Mouse (Mus musculus) layer of hippocampus, postnatal 36 days (tissue): ENCODE results near the gene Ftl1-ps1. TPM values are rescaled to one million over a fixed set of nuclear protein-coding genes. Genes with fewer than 3 reads are reported as not detected.

Experiments
- DNase-seq, 2 experiments: peaks; one replicate each; pipeline ENCODE4 v3.0.0; 2022
- microRNA-seq, 2 experiments: library from miRNA; unstranded; fragments of <30 nt; microRNA quantifications; one replicate each; pipeline ENCODE4 v1.2.0; 2021
- total RNA-seq, 2 experiments: library from RNA; stranded (reverse); gene quantifications; 2 replicates each; pipeline ENCODE4 v1.2.3; 2021

The Ftl1-ps1 gene
- total RNA-seq, result 100 to 1,000 TPM; 149 to 151 TPM

DNA sequence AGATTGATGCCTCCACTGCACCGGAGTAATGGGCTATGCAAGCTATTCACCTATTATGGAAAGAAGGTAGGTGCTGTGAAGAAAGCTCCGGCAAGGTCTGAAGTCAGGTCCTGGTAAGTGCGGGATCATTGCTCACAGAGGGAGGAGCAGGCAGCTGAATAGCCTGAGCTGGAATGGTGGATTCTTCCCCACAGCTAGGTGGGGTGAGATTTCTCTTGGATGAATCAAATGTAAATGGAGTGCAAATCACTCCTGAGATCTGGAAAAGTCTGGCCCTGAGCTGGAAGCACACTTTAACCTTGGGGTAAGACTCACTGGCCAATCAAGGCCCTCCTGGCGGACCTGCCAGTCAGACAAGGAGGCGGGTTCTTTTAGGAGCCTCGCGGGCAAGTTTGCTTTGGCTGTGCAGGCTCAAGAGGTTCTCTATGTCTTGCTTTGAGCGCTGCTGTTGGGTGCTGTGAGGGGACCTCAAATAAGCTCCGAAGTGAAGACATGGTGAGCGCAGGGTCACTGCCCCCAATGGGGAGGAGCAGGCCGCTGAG is at the start of gene Ftl1-ps1:
Gene Ftl1-ps1 (plus strand): TSS at position 397 of the 542 bp plus-strand sequence.
- DNase-seq, result no peak

DNA sequence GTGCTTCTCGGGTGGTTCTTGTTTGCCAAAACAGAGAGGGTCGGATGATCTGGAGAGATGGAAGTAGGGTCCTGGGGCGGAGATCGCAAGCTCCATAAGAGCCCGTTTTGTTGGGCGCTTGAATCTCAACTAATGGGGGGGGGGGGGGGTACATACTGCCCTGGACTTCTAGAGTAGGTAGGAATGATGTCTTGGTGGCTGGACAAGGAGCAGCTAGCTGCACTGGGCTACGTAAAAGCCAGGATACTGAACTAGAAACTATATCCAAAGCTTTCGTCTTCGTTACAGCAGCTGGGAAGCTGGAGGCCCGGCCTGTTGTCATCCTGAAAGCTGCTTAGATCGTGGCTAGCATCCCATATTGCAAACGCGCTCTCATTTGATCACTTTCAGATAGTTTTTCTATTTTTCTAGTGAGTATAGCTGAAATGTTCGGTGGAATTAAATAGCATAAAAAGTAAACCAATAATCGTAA is 49.0 kb upstream of the Ftl1-ps1 start:
- DNase-seq, result no peak

- no peak for DNase-seq
Measured at GRCm38 (mm10) chr13:74356491-74356890, 43.0 kb upstream of the Ftl1-ps1 start.

DNA sequence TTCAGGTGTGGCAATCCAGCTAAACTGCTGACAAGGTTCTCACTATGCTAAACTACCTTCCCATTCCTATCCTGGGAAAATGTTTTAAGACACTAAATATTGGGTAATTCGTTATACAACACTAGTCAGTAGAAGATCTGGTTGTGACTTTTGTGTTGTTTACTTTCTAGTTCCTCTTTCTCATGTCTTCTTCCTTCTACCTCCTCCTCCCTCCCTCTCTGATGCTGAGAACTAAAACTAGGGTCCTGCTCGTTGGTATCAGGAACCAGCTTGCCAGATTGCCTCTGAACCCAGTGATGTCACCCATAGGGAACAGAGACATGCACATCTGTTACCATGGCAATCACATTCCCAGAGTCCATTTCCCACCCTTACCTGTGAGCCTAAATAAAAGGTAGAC is 37.3 kb upstream of the Ftl1-ps1 start:
- DNase-seq, result no peak

DNA sequence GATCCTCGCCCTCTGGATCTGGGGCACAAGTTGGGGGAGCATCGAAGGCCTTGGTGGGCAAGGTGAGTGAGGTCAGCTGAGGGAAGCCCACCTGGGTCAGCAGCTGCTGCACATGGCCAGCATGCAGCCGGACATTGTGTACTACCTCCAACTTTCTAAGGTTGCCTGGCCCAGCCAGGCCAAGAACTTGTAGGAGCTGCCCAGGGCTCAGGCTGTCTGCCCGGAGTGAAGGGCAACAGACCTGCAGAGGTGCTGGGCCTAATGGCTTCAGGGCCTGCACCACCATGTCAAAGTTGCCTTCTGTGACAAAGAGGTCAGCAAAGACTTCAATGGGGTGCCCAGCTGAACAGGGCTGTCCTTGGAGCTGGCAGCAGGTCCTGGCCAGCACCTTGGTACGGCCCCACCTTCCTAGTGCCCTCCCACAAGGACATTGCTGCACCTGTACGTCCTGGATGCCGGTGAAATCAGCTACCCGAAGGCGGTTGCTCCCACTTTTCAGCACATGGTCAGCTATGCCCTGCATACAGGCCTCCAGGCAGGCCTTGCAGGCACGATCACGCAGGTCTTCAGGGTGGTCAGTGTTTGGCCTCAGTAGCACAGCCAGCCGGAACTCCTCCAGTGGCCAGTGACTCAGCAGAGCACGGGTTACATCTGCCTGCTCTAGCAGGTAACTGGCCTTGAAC is 36.2 kb upstream of the Ftl1-ps1 start:
- DNase-seq, result no peak

- DNase-seq, result no peak
Measured at GRCm38 (mm10) chr13:74363859-74364235, 35.6 kb upstream of the Ftl1-ps1 start, which contains the start of gene Lrrc14b. Lrrc14b (minus strand) TSS chr13:74364005.

DNA sequence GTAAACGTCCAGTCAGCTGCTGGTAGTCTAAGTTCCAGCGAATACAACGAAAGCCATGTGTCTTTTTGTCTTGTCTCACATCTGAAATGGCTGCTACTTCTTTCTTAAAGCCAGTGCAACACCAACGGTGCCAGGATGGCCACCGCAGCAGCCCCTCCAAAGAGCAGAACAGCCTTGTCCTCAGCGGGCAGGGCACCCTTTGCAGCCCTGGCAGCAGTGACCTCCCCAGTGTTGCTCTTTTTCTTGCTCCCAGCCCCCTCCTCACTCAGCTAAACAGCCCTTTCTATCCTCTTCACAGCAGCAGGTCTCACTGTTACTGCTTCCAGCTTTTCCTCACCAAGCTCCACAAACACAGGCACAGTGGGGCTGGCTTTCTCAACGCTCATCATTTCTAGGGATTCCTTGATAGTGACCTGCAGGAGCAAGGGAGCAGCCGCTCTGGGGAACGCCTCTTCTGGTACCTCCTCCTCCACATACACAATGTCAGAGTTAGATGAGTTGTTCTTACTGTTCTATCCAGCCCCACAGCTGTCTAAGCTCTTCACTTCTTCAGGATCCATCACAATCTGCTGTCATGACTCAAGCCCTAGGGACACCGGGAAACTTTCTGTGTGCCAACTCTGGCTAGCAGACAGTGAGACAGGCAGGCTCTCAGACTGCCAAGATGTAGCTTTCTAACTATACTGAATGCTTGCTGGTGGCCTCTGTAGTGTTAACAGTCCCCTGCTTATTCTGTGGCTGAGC is 17.8 kb upstream of the Ftl1-ps1 start:
- peak; percentile 22 to 23 for DNase-seq

DNA sequence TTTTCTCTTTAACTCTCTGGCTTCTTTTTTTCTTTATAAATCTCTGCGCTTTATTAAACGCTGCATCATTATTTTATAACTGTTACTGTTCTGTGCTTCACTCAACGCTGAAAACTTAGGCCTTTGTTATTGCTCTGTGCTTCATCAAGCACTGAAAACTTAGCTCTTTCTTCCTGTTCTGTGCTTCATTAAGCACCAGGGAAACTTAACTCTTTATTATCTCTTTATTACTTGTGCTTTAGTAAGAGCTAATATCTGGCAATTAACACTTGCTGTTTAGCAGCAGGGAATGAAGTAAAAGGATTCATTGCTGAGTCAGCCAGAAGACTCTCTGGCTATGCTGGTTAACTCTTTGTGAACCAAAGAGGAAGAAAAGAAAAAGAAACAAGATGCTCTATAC is 17.2 kb upstream of the Ftl1-ps1 start:
- no peak for DNase-seq

DNA sequence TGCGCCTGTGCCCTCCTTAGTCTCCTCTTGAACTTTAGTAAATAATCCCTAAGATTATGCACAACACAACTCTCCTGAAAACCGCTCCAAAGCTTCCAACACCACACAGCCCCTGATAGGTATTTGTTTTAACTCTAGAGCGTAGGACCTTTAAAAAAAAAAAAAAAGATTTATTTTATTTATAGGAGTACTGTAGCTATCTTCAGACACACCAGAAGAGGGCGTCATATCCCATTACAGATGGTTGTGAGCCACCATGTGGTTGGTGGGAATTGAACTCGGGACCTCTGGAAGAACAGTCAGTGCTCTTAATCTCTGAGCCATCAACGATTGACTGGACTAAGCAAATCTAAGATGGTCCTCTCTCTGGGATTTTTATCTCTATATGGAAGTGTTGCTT is 9.8 kb upstream of the Ftl1-ps1 start:
- DNase-seq, result no peak

DNA sequence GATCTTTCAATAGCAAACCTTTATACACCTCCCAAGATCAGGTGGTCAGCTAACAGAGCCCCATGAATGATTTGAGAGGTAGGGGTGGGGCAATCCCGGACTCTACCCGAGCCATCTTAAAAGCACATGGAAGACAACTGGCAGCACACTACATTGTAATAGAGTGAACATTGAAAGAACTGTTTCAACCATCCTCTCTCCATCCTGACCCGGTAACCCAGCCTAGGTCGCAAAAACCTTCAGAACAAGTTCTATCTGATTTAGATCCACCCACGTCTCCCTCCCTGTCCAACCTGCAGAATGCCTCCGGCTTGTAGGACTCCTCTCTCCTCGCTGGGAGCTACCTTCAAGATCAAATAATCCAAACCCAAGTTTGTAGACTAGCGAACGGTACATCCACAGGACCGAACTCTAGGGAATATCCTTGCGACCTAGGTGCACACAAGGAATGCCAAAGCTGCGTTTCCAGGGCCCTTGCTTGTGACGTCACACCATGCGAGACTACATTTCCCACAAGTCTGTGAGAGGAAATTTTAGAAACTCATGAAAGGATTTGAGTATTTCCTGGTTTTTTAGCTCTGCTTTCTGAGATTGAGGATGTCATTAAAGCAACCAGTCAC is 9.0 kb upstream of the Ftl1-ps1 start, which contains the start of gene Zfp72:
Gene Zfp72 (minus strand): TSS at position 466 of the 620 bp plus-strand sequence.
- DNase-seq, result peak; percentile 72 to 76

- no peak for DNase-seq
Measured at GRCm38 (mm10) chr13:74391156-74391555, 8.3 kb upstream of the Ftl1-ps1 start.

- no peak for DNase-seq
Measured at GRCm38 (mm10) chr13:74439895-74440294, 40.4 kb downstream of the Ftl1-ps1 start.

Small RNA genes within 50 kb of the gene (microRNA-seq; reads per million reads assigned to microRNA genes)
- 0 reads per million in 2 experiments for gene Mir692-3

Other genes with a start within 250 kb of the Ftl1-ps1 start
- gene Exoc3, start 191.0 kb upstream of the Ftl1-ps1 start, total RNA-seq, result 10 to 100 TPM; 70.1 to 72.4 TPM
- gene Ahrr, start 107.4 kb upstream of the Ftl1-ps1 start, total RNA-seq, result 1 to 10 TPM in 1 of 2 experiments, under 1 TPM in 1; 0.80 to 1.2 TPM
- gene Pdcd6, start 82.1 kb upstream of the Ftl1-ps1 start, total RNA-seq, result 10 to 100 TPM; 71.4 to 80.0 TPM
- 100 to 1,000 TPM; 300 to 323 TPM for gene Sdha, start 49.4 kb upstream of the Ftl1-ps1 start, total RNA-seq
- 10 to 100 TPM; 89.6 to 91.1 TPM for gene Ccdc127, start 49.4 kb upstream of the Ftl1-ps1 start, total RNA-seq
- gene Lrrc14b, start 35.7 kb upstream of the Ftl1-ps1 start, total RNA-seq, result not detected
- 1 to 10 TPM; 5.1 to 6.7 TPM for gene Zfp72, start 8.9 kb upstream of the Ftl1-ps1 start, total RNA-seq
- gene Zfp825, start 94.3 kb downstream of the Ftl1-ps1 start, total RNA-seq, result 1 to 10 TPM; 6.8 to 7.3 TPM
- gene Erap1, start 239.9 kb downstream of the Ftl1-ps1 start, total RNA-seq, result 10 to 100 TPM; 10.4 to 12.6 TPM